Mouse (Mus musculus) lung, adult 10 weeks (tissue): Measurements from ENCODE around the gene Nms. TPM values are rescaled to one million over a fixed set of nuclear protein-coding genes. Genes with fewer than 3 reads are reported as not detected.

Source experiments
- polyA plus RNA-seq: library from polyadenylated mRNA; stranded (reverse); fragments of 350-450 nt; fragmentation: Illumina TruSeq; extraction: RNeasy Lipid Tissue Mini Kit (QIAGEN cat#74804); gene quantifications from one replicate; pipeline ENCODE4 v1.2.3, GENCODE M21; 2014; ENCODE audit warnings: low read depth, low replicate concordance; ENCODE audit not compliant: insufficient read depth

Nms gene
- not detected for polyA plus RNA-seq

GRCm38 (mm10) chr1:38938849-38939248 lies at the start of gene Nms:
Gene Nms, plus strand, starts transcription at chr1:38939149.

GRCm38 (mm10) chr1:38897431-38898248 lies 41.3 kb upstream of the Nms start, which contains the start of gene Chst10:
Gene Chst10, minus strand, starts transcription at chr1:38898161.

GRCm38 (mm10) chr1:38985308-38985707 lies 46.4 kb downstream of the Nms start, which contains the start of gene Pdcl3:
Gene Pdcl3, plus strand, starts transcription at chr1:38985608.

Other genes starting within 250 kb of the Nms start
- gene Lonrf2, start 102.4 kb upstream of the Nms start, polyA plus RNA-seq: 0.17 TPM
- gene Chst10, start 41.0 kb upstream of the Nms start, polyA plus RNA-seq: 1.2 TPM
- 104 TPM for gene Pdcl3, start 46.5 kb downstream of the Nms start, polyA plus RNA-seq